Mouse (Mus musculus): ENCODE measurements around the gene B4galt5.

Gene B4galt5

DNA sequence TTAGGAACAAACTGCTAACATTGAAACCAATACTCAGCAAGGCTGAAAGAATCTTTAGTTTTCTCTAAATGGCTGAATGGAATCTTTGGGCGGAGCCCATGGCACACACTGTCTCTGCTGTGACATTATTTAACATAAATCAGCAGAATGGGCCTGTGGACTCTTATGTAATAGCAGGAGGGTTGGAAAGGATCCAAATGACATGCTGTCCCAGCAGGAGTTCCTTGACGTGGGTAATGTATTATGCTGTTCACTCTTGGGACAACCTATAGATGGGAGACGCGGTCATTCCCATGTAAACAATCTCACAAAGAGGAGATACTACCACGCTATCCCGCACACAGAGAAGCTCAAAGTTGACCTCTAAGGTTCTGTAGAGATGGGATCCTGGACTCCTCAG is 15.5 kb downstream of the B4galt5 start:
- DNase-seq (ENCODE audit: low read depth, low spot score): no peak

- no peak for DNase-seq (ENCODE audit: low read depth, low spot score)
These were observed 16.5 kb downstream of the B4galt5 start for GRCm38 (mm10) chr2:167332336-167332987.

DNA sequence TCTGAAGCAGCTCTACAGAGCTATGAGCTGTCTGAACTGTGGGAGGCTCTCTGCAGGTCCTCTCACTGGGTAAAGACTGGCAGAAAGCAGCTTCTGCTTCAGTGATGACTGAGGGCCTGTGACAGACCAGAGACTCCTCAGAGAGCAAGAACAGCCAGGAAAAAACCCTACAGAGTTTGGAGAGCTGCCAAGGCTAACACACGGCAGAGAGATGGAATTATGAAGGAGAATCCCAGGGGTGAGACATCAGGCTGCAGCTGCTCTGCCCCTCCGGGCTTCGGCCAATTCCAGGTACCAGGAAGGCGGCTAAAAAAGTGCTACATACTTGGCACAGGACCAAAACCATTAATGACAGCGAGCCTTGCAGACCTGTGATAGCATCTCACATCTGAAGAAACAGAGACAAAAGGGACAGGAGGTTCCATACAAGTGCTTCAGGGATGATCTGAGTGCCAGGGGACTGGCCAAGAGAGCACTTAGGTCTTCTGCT is 17.5 kb downstream of the B4galt5 start:
- no peak for DNase-seq (ENCODE audit: low read depth, low spot score)

DNA sequence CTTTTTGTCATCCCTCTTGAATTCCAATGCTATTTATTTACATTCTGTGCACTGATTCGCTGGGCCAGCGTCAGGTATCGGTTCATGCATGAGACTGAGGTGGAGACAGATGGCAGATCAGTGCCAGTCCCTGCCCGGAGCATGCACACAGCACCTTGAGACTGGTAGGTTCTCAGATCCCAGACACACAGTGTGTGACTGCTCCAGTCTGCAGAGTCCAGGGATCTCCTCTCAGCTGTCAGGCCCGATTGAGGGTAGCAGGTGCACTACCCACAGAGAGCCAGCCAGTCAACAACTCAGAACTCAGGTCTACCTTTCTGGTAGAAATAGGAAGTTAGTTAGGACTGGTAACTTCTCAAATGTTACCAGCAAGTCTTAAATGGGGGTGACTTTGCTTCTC is 18.4 kb downstream of the B4galt5 start:
- no peak for DNase-seq (ENCODE audit: low read depth, low spot score)

GRCm38 (mm10) chr2:167329478-167330262 is 19.3 kb downstream of the B4galt5 start:
- DNase-seq (ENCODE audit: low read depth, low spot score): no peak

DNA sequence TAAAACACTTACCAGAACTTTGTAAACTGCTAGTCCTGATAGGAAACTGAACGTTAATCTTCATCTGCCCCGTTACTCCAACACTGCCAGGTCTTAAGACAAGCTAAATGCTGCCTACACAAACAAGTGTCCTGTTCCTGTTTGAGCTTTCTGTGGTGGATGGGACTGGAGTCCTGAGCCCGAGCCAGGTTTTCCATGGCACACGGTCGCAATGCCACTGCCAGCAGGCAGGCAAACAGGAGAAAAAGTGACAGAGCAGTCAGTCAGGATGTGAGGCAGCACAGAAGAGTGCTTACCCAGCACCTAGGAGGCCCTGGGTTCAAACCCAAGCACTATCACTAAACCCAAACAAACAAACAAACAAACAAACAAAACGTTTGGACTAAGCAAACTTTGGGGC is 20.6 kb downstream of the B4galt5 start:
- DNase-seq (ENCODE audit: low read depth, low spot score): no peak

DNA sequence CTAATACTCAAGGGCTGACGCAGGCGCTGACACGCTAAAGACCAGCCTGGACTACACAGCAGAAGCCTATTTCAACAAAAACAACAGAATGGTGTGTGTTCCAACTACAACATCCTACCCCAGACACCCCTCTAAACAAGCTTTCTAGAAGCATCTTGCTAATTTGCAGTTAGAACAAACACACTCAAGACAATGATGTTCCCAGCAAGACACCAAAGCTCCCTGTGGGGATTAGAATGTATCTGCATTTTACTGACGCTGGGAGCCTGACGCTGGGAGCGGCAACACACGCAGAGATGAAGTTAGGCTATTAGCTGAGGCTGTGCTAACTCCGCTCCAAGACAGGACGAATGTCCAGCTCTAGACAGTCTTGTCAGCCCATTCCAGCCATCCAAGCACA is 22.4 kb downstream of the B4galt5 start:
- no peak for DNase-seq (ENCODE audit: low read depth, low spot score)

DNA sequence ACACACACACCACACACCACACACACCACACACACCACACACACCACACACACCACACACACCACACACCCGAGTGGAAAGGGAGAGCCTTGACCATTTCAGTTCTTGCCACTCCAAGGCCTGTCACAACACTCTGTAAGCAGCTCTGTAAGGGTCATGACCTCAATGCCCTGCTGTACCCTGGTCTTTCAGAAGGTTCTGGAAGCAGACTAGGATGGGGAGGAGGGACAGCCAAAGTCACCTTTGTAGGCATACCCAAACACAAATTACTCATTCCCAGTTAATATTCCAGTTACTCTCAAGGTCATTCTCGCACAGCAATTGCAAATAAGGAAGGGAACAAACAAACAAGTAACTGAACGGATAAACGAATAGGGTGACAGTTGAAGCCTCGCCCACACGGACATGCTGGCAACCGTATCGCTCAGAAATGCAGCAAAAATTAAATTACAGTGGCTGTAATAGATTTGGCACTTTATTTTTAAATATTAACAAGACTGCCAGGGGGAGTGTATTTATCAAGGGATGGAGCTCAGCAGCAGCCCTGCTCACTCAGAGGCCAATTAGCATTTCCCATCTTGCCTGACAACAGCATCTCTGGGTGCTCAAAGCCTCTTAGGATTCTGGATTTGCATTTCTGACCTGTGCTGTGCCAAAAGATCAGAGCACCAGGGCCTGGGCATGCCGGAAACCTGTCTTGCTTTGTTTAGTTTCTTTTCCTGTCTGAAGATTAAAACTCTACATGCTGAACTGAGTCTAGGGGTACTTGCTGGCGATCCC is 24.6 kb downstream of the B4galt5 start:
- no peak for DNase-seq (ENCODE audit: low read depth, low spot score)

GRCm38 (mm10) chr2:167323116-167323515 is 25.9 kb downstream of the B4galt5 start:
- no peak for DNase-seq (ENCODE audit: low read depth, low spot score)

DNA sequence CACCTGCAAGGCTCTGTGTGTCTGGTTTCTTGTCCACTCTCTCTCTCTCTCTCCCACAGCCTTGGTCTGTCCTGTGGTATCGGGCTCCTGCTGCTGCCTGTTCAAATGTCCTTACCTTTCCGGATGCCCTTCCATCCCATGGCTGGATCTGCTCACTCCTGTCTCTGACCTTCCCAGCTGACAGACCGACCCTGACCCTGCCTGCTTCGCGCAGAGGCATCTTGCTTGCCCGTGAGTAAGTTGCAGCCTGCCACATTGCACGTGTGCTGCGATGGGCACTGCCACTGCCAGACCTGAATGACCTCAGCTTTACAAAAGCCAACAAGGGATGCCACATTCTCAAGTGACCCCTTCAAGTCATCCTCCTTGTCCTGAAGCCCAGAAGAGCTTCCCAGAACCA is 27.6 kb downstream of the B4galt5 start:
- no peak for DNase-seq (ENCODE audit: low read depth, low spot score)

DNA sequence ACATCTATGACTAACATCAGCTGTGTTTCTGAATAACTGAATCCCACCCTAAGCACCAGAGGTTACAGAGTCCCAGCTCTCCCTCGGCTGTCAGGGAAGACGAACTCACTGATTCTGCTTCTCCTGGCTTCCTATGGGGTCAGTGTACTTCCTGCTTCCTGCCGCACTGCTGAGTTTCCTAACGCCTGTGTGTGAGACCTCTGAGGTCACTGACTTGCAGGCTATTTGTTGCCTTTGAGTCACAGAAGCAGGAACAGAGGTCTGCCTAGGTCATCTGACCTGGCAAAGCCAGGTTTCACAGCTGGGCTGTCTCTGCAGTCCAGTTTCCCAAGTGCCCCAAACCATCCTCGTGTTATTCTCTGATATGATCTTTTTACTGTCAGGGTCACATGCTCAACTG is 30.0 kb downstream of the B4galt5 start:
- no peak for DNase-seq (ENCODE audit: low read depth, low spot score)

GRCm38 (mm10) chr2:167316724-167317187 is 32.2 kb downstream of the B4galt5 start:
- no peak for DNase-seq (ENCODE audit: low read depth, low spot score)

GRCm38 (mm10) chr2:167314491-167314890 is 34.5 kb downstream of the B4galt5 start:
- DNase-seq (ENCODE audit: low read depth, low spot score): no peak

DNA sequence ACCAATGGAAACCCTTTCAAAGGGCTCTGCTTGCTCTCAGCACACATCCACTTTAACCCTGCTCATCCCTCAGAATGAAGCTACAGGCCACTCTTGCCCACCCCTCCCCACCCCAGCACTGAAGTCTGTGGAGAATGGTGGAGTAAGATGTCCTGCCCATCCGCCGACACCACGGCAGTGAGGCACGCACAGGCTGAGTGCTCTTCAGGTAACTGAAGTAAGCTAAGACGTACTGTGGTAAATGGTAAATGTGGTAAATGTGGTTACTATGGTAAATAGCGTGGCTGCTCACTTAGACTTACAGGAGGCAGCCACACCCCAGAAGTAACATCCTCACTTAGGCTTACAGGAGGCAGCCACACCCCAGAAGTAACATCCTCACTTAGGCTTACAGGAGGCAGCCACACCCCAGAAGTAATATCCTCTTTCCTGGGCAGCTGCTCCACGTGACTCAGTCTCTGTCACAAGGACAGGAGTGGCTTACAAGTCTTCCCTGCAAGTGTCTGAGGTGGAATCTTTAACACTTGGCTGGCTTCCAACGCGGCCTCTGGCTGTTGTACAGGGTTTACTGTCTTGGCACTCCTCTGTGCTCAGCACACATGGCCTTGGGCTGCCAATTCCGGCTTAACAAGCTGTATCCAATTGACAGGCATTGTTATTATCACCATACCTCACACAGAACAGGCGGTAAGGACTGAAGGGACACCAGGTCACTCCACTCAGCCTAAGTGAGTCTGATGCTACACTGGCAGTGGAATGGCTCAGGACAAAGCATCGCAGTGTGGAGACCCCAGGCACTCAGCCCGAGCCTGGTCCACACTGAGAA is 35.3 kb downstream of the B4galt5 start:
- DNase-seq (ENCODE audit: low read depth, low spot score): peak; percentile 52

GRCm38 (mm10) chr2:167310121-167310520 is 38.9 kb downstream of the B4galt5 start:
- no peak for DNase-seq (ENCODE audit: low read depth, low spot score)

- DNase-seq (ENCODE audit: low read depth, low spot score): no peak
These were observed 39.7 kb downstream of the B4galt5 start for GRCm38 (mm10) chr2:167309286-167309685.

DNA sequence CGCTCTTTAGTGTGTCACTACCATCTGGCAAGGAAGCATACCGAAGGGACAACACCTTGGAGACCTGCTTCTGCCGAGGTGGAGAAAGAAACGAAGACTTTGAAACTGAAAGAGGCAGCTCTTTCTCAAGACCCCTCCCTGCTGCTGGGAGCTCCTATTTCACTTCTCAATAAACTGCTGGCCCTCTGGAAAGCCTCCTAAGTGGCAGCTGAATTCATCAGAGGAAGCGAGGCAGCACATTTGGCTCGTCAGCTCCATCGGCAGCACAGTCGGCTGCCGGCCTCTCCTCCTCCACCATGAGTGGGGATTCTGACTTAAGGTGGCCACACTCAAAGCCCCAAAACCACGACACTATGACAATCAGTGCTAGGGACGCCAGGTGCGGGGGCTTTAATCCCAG is 41.3 kb downstream of the B4galt5 start:
- no peak for DNase-seq (ENCODE audit: low read depth, low spot score)

DNA sequence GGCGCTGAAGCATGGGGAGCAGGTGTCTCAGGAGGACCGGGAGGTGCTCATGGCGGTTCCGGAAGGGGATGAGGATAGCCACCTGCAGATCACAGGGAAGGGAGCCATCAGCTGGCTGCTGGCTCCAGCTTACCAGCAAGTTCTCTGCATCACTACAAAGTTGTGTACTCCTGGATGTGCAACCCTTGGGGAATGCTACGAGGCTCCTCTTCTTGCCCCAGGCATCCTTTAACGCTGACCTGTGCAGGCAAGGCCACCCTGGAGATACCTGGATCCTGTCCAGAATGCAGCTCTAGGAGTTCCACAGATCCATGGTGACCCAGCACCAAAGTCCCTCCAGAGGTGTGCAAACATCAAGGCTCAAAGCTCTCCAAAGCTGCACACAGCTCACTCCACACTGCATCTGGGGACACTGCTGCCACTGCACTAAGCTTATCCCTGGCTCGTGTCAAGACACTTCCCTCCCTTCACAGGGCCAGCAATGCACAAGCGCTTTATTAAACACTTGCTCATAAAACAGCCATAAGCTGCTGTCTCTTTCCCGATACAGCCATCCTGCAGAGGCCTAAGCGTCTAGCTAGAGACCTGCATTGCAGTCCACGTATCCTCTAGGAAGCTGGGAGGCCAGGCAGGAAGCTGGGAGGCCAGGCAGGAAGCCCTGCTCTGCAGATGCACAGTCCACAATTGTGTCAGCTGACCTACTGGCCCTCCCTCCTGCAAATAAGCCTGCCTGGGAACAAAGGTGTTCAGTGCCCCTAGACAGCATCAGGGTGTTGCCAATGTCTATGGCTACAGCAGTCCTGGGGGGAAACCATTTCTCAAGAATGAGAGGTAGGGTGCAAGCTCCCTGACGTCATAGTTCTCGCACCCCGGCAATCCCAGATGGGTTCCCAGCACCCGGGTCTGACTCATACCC is 42.1 kb downstream of the B4galt5 start:
- DNase-seq (ENCODE audit: low read depth, low spot score): no peak

GRCm38 (mm10) chr2:167306273-167306594 is 42.7 kb downstream of the B4galt5 start:
- DNase-seq (ENCODE audit: low read depth, low spot score): no peak
